Mouse (Mus musculus) heart, embryonic 14.5 days (tissue): Measurements from ENCODE around the gene Trabd2b. TPM values are rescaled to one million over a fixed set of nuclear protein-coding genes. Genes with fewer than 3 reads are reported as not detected.

Experiments
- ATAC-seq: fragments of 200-750 bp; cut with Nextera tagmentation; 2 replicates; pipeline ENCODE4 v1.8.0; 2017; ENCODE audit warnings: low read depth, moderate TSS enrichment; ENCODE audit not compliant: insufficient number of reproducible peaks, insufficient read depth, low FRiP score
- H3K27ac ChIP-seq, 2 experiments: fragments of 200-500 bp in 1 of 2; fragments of 300-500 bp in 1 of 2; sonication (generic) in 1 of 2; replicated peaks in 1 of 2; 2 replicates each; pipeline ENCODE4 v1.5.1; 2012 to 2014; ENCODE audit warnings: low read depth in 2 of 2, low read length in 2 of 2, control low read depth in 1 of 2, mild to moderate bottlenecking in 1 of 2, mixed read lengths in 1 of 2; ENCODE audit not compliant: control insufficient read depth in 1 of 2, insufficient read depth in 1 of 2
- H3K27me3 ChIP-seq: fragments of 300-500 bp; sonication (generic); 2 replicates; pipeline ENCODE4 v1.6.1; 2014; ENCODE audit warnings: mild to moderate bottlenecking, low read length, control low read depth; ENCODE audit not compliant: control insufficient read depth, insufficient read depth
- H3K36me3 ChIP-seq: fragments of 300-500 bp; sonication (generic); 2 replicates; pipeline ENCODE4 v1.6.1; 2014; ENCODE audit warnings: mild to moderate bottlenecking, control low read depth, low read length, mixed read lengths; ENCODE audit not compliant: control insufficient read depth, insufficient read depth
- H3K4me1 ChIP-seq, 2 experiments: fragments of 200-500 bp in 1 of 2; fragments of 300-500 bp in 1 of 2; sonication (generic) in 1 of 2; 2 replicates each; pipeline ENCODE4 v1.6.1; 2012 to 2014; ENCODE audit warnings: low read length in 2 of 2, control low read depth in 1 of 2, mixed read lengths in 1 of 2; ENCODE audit not compliant: control insufficient read depth in 2 of 2, insufficient read depth in 2 of 2
- H3K4me2 ChIP-seq: fragments of 300-500 bp; sonication (generic); 2 replicates; pipeline ENCODE4 v1.6.1; 2014; ENCODE audit warnings: mild to moderate bottlenecking, low read length
- H3K4me3 ChIP-seq, 2 experiments: fragments of 200-500 bp in 1 of 2; fragments of 300-500 bp in 1 of 2; sonication (generic) in 1 of 2; 2 replicates each; pipeline ENCODE4 v1.5.1; 2012 to 2014; ENCODE audit warnings: low read length in 2 of 2, mild to moderate bottlenecking in 2 of 2, control low read depth in 1 of 2, low read depth in 1 of 2, moderate library complexity in 1 of 2; ENCODE audit not compliant: control insufficient read depth in 1 of 2, insufficient read depth in 1 of 2
- H3K9ac ChIP-seq: fragments of 300-500 bp; sonication (generic); 2 replicates; pipeline ENCODE4 v1.6.1; 2014; ENCODE audit warnings: mild to moderate bottlenecking, low read length
- H3K9me3 ChIP-seq: fragments of 300-500 bp; sonication (generic); 2 replicates; pipeline ENCODE4 v1.6.1; 2016; ENCODE audit warnings: low read length, control low read depth; ENCODE audit not compliant: control insufficient read depth
- WGBS: fragments of 180-500 bp; shearing (Covaris S2); extraction: QIAGEN DNeasy Blood & Tissue Kit; methylation state at CpG from one replicate; pipeline ENCODE4 v1.1.7; 2014; 5-methylcytosine and 5-hydroxymethylcytosine counted together
- polyA plus RNA-seq: library from polyadenylated mRNA; unstranded; fragments of >200 nt; fragmentation: Nextera tagmentation; extraction: Ambion mirVana; gene quantifications from 2 replicates; pipeline ENCODE4 v1.2.1, GENCODE M21; 2014

The Trabd2b gene
- polyA plus RNA-seq, 1 experiment from 2014 or later: 2.7 TPM

- no peak overlapping the region for H3K4me2 ChIP-seq
- no peaks in the 10 kb centered on the region; a peak in 1 of 4 replicates for H3K4me1 ChIP-seq
- no peaks in the 10 kb centered on the region for H3K9me3 ChIP-seq
- H3K27me3 ChIP-seq: peaks cover 42% of the 10 kb centered on the region
- no peaks in the 10 kb centered on the region for H3K36me3 ChIP-seq
- no peak for ATAC-seq
- H3K4me3 ChIP-seq: no peak overlapping the region
- no peak overlapping the region for H3K27ac ChIP-seq
- 54% methylated on average over 5 of the region's 5 CpGs for whole genome bisulfite sequencing
- no peak overlapping the region for H3K9ac ChIP-seq
Measured at GRCm38 (mm10) chr4:114425808-114426207, 19.3 kb downstream of the Trabd2b start.

- Histone ChIP-seq H3K4me2 (no peak overlapping the region), H3K36me3 (no peaks in the 10 kb centered on the region), H3K27me3 (peaks cover 5% of the 10 kb centered on the region; the same call in 1 of the 2 replicates), H3K4me1 (peaks cover 5 to 6% of the 10 kb centered on the region in 2 experiments; a peak in 3 of 4 replicates), H3K9ac (no peak overlapping the region), H3K9me3 (no peaks in the 10 kb centered on the region), H3K27ac (no peak overlapping the region), H3K4me3 (no peak overlapping the region)
- no peak for ATAC-seq
- WGBS: 69% methylated on average over 2 of the region's 2 CpGs
Measured at GRCm38 (mm10) chr4:114432742-114433141, 26.2 kb downstream of the Trabd2b start.

- no peak for ATAC-seq
- H3K4me3 ChIP-seq: no peak overlapping the region
- H3K4me2 ChIP-seq: no peak overlapping the region
- no peak overlapping the region for H3K27ac ChIP-seq
- no peaks in the 10 kb centered on the region for H3K9me3 ChIP-seq
- peaks cover 5 to 6% of the 10 kb centered on the region in 2 experiments; a peak in 3 of 4 replicates for H3K4me1 ChIP-seq
- H3K27me3 ChIP-seq: no peaks in the 10 kb centered on the region
- H3K9ac ChIP-seq: no peak overlapping the region
- 63% methylated on average over 1 of the region's 1 CpGs for WGBS
- H3K36me3 ChIP-seq: no peaks in the 10 kb centered on the region
Measured at GRCm38 (mm10) chr4:114433440-114433839, 26.9 kb downstream of the Trabd2b start.

- no peak overlapping the region for H3K27ac ChIP-seq
Measured at GRCm38 (mm10) chr4:114434766-114435165, 28.2 kb downstream of the Trabd2b start.

GRCm38 (mm10) chr4:114435381-114435780 lies 28.9 kb downstream of the Trabd2b start:
- Histone ChIP-seq H3K9me3 (no peaks in the 10 kb centered on the region), H3K4me1 (peaks cover 5 to 6% of the 10 kb centered on the region in 2 experiments; a peak in 3 of 4 replicates), H3K36me3 (no peaks in the 10 kb centered on the region), H3K9ac (no peak overlapping the region), H3K27ac (no peak overlapping the region), H3K27me3 (no peaks in the 10 kb centered on the region), H3K4me2 (peak overlapping the region; percentile 6; the same call in 1 of the 2 replicates), H3K4me3 (no peak overlapping the region)
- ATAC-seq: no peak
- WGBS: 47% methylated on average over 7 of the region's 7 CpGs

More at GRCm38 (mm10) chr4:114434766-114435165, 28.2 kb downstream of the Trabd2b start:
- no peak overlapping the region; the same call in 1 of the 2 replicates for H3K4me2 ChIP-seq
- no peak overlapping the region for H3K4me3 ChIP-seq
- no peaks in the 10 kb centered on the region for H3K9me3 ChIP-seq
- 55% methylated on average over 1 of the region's 1 CpGs for WGBS
- no peak for ATAC-seq
- no peaks in the 10 kb centered on the region for H3K36me3 ChIP-seq
- H3K4me1 ChIP-seq: peaks cover 5 to 6% of the 10 kb centered on the region in 2 experiments; a peak in 3 of 4 replicates
- H3K9ac ChIP-seq: no peak overlapping the region
- no peaks in the 10 kb centered on the region for H3K27me3 ChIP-seq

GRCm38 (mm10) chr4:114438764-114439163 lies 32.2 kb downstream of the Trabd2b start:
- whole genome bisulfite sequencing: 51% methylated on average over 2 of the region's 2 CpGs
- ATAC-seq: no peak
- Histone ChIP-seq H3K4me2 (no peak overlapping the region), H3K9me3 (no peaks in the 10 kb centered on the region), H3K27ac (no peak overlapping the region), H3K36me3 (no peaks in the 10 kb centered on the region), H3K27me3 (no peaks in the 10 kb centered on the region), H3K9ac (no peak overlapping the region), H3K4me1 (peaks cover 3 to 6% of the 10 kb centered on the region in 2 experiments; a peak in 3 of 4 replicates), H3K4me3 (no peak overlapping the region)

GRCm38 (mm10) chr4:114442186-114442585 lies 35.7 kb downstream of the Trabd2b start:
- H3K4me1 ChIP-seq: no peaks in the 10 kb centered on the region
- H3K27me3 ChIP-seq: no peaks in the 10 kb centered on the region
- H3K36me3 ChIP-seq: no peaks in the 10 kb centered on the region
- H3K27ac ChIP-seq: no peak overlapping the region
- no peak for ATAC-seq
- H3K9ac ChIP-seq: no peak overlapping the region
- H3K9me3 ChIP-seq: no peaks in the 10 kb centered on the region
- 46% methylated on average over 2 of the region's 2 CpGs for WGBS
- no peak overlapping the region for H3K4me3 ChIP-seq
- H3K4me2 ChIP-seq: no peak overlapping the region

GRCm38 (mm10) chr4:114442661-114443060 lies 36.1 kb downstream of the Trabd2b start:
- Histone ChIP-seq H3K9me3 (no peaks in the 10 kb centered on the region), H3K4me1 (no peaks in the 10 kb centered on the region), H3K27me3 (no peaks in the 10 kb centered on the region), H3K9ac (no peak overlapping the region), H3K36me3 (no peaks in the 10 kb centered on the region), H3K27ac (no peak overlapping the region), H3K4me2 (no peak overlapping the region), H3K4me3 (no peak overlapping the region)
- no peak for ATAC-seq
- 76% methylated on average over 3 of the region's 3 CpGs for WGBS
